Comparison of ENCODE assay signal across 22 mouse cellular contexts in the genomic region with DNA sequence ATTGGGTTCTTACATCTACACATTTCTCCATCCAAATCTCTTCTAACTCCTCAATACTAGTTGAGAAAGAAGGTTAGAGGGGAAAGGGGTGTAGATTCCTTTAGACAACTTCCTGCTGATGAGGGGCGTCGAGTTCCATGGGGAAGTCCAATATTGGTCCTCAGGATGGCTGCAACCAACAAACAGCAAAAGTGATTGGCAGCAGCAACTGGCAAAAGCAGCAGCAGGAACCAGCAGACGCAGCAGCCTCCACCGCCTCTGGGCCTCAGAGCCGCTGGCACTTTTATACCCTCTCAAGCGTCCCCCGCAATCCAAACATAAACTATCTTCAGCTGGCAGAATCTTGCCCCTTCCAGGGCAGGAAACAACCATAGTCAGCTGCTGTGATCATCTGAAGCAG. TPM values are rescaled to one million over a fixed set of nuclear protein-coding genes. Genes with fewer than 3 reads are reported as not detected.
DNase-seq lines count a peak whose midpoint lies in the region; ATAC-seq and TF ChIP-seq lines count a peak whose summit lies in the region.
"Had no signal": no experiment of that assay in that cellular context is flagged by ENCODE, and none has a peak within 500 bp of the region (broad histone marks: within the 10 kb centered on the region; RNA-seq: fewer than 3 reads in every experiment).

No protein-coding gene starts in this region.

- peak; percentile 1 for DNase-seq in heart, adult 11 months
- DNase-seq in heart, adult 2 months: no peak
- peak; percentile 32 for DNase-seq in kidney, postnatal 10 days
- peak; percentile 21 for DNase-seq in lung, postnatal 10 days
- DNase-seq in lung, postnatal 14 days: no peak
- DNase-seq: adrenal gland, adult 2 months; adrenal gland, postnatal 25 days; cerebellum, adult 18-20 months; cerebellum, adult 9-11 months; cerebellum, postnatal 36 days; gastrocnemius, adult 2 months; gastrocnemius, postnatal 25 days; heart, postnatal 10 days; heart, postnatal 4 days had no signal

- no peaks in the 10 kb centered on the region for H3K79me2 ChIP-seq in heart, adult 2 months (replicated peaks; ENCODE audit: control insufficient read depth, insufficient read depth, low read length)
- H3K79me2 ChIP-seq in myocyte (ENCODE audit: control insufficient read depth, insufficient read depth): no peaks in the 10 kb centered on the region

- no peaks in the 10 kb centered on the region for H3K27me3 ChIP-seq in heart, adult 2 months (ENCODE audit: control insufficient read depth, insufficient read depth, low read length)
- H3K27me3 ChIP-seq in kidney, embryonic 14.5 days (ENCODE audit: control insufficient read depth, insufficient read depth, low read length): no peaks in the 10 kb centered on the region
- no peaks in the 10 kb centered on the region for H3K27me3 ChIP-seq in myocyte (ENCODE audit: control insufficient read depth, insufficient read depth, insufficient read length)
- H3K27me3 ChIP-seq: embryonic facial prominence, embryonic 15.5 days; hindbrain, embryonic 12.5 days had no signal

- TF ChIP-seq CTCF in heart, adult 2 months (IDR thresholded peaks at IDR 0.05): no peak

- H3ac ChIP-seq in myocyte (ENCODE audit: control insufficient read depth, insufficient read length): no peak overlapping the region

- ATAC-seq in kidney, embryonic 14.5 days (ENCODE audit: low FRiP score, low TSS enrichment): no peak
- ATAC-seq: forebrain, embryonic 14.5 days had no signal

- H3K9me3 ChIP-seq in kidney, embryonic 14.5 days (ENCODE audit: control insufficient read depth, low read length): no peaks in the 10 kb centered on the region
- H3K9me3 ChIP-seq: embryonic facial prominence, embryonic 15.5 days; forebrain, embryonic 10.5 days; heart, embryonic 10.5 days; hindbrain, embryonic 12.5 days had no signal

- TF ChIP-seq EP300 in heart, adult 2 months (IDR thresholded peaks at IDR 0.05; ENCODE audit: insufficient read depth, low read depth, low read length): no peak

- no peak overlapping the region for H3K4me3 ChIP-seq in heart, adult 2 months
- H3K4me3 ChIP-seq in kidney, embryonic 14.5 days (ENCODE audit: low read length): no peak overlapping the region
- H3K4me3 ChIP-seq in myocyte: no peak overlapping the region
- H3K4me3 ChIP-seq: embryonic facial prominence, embryonic 15.5 days; erythroblast, embryonic 14.5 days; forebrain, embryonic 10.5 days; gastrocnemius, adult 2 months; heart, embryonic 10.5 days; hindbrain, embryonic 12.5 days had no signal

- 83% methylated on average over 7 of the region's 7 CpGs for WGBS in heart, adult 2 months
- WGBS in kidney, embryonic 14.5 days: 49% methylated on average over 7 of the region's 7 CpGs

- H3K9ac ChIP-seq in heart, adult 2 months (ENCODE audit: low read depth, low read length): no peak overlapping the region
- H3K9ac ChIP-seq in kidney, embryonic 14.5 days (ENCODE audit: low read depth, low read length): no peak overlapping the region
- H3K9ac ChIP-seq: embryonic facial prominence, embryonic 15.5 days; hindbrain, embryonic 12.5 days had no signal

- no peak for TF ChIP-seq POLR2A in heart, adult 2 months (IDR thresholded peaks at IDR 0.05; ENCODE audit: insufficient read depth, low read depth, low read length)
- TF ChIP-seq POLR2A in myocyte (IDR thresholded peaks at IDR 0.05; ENCODE audit: insufficient read length, low read depth): no peak

- H3K4me2 ChIP-seq in kidney, embryonic 14.5 days (replicated peaks; ENCODE audit: low read depth, low read length): no peak overlapping the region
- peak overlapping the region; percentile 31 for H3K4me2 ChIP-seq in myocyte (ENCODE audit: low read depth)
- H3K4me2 ChIP-seq: embryonic facial prominence, embryonic 15.5 days; hindbrain, embryonic 12.5 days had no signal

- no peaks in the 10 kb centered on the region for H3K36me3 ChIP-seq in heart, adult 2 months (ENCODE audit: control insufficient read depth, insufficient read depth, low read length)
- no peaks in the 10 kb centered on the region for H3K36me3 ChIP-seq in kidney, embryonic 14.5 days (ENCODE audit: control insufficient read depth, insufficient read depth, low read length)
- H3K36me3 ChIP-seq in myocyte (ENCODE audit: control insufficient read depth, insufficient read depth): no peaks in the 10 kb centered on the region
- H3K36me3 ChIP-seq: embryonic facial prominence, embryonic 15.5 days; forebrain, embryonic 10.5 days; heart, embryonic 10.5 days; hindbrain, embryonic 12.5 days had no signal

- intact Hi-C loops in heart, adult 2 months (cut with DNase I): no loop called here

- no peak overlapping the region for H3K27ac ChIP-seq in heart, adult 2 months
- H3K27ac ChIP-seq in kidney, embryonic 14.5 days (ENCODE audit: low read depth, low read length): no peak overlapping the region
- H3K27ac ChIP-seq: embryonic facial prominence, embryonic 15.5 days; gastrocnemius, adult 2 months; heart, embryonic 10.5 days; hindbrain, embryonic 12.5 days had no signal

- H3K4me1 ChIP-seq in heart, adult 2 months (ENCODE audit: control insufficient read depth, insufficient read depth, low read length): no peaks in the 10 kb centered on the region; the same call in 1 of the 2 replicates
- H3K4me1 ChIP-seq in kidney, embryonic 14.5 days (ENCODE audit: control insufficient read depth, insufficient read depth, low read length): peaks cover 8% of the 10 kb centered on the region; the same call in 1 of the 2 replicates
- H3K4me1 ChIP-seq: heart, embryonic 10.5 days; hindbrain, embryonic 12.5 days had no signal

TF ChIP-seq in myocyte, 11 proteins besides CTCF, POLR2A, EP300 and RAD21:
- TF ChIP-seq TCF3 (IDR thresholded peaks at IDR 0.05; ENCODE audit: insufficient read length, low read depth) (peak; percentile 20), MAX (IDR thresholded peaks at IDR 0.05; ENCODE audit: low read depth) (no peak), POLR2AphosphoS2 (IDR thresholded peaks at IDR 0.05; ENCODE audit: insufficient read length, low read depth) (no peak), MYOG (IDR thresholded peaks at IDR 0.05; ENCODE audit: control insufficient read depth in 1 of 3, insufficient read depth in 1 of 3, insufficient read length in 2 of 3, low read depth in 2 of 3) (peak in 1 of 3 experiments; percentile 50), REST (IDR thresholded peaks at IDR 0.05; ENCODE audit: insufficient read depth, insufficient read length) (no peak), MYOD1 (IDR thresholded peaks at IDR 0.05; ENCODE audit: control insufficient read depth in 1 of 3, insufficient read length in 2 of 3, low read depth in 2 of 3) (peak; percentile 47 to 99 (median 97)), SRF (IDR thresholded peaks at IDR 0.05; ENCODE audit: control insufficient read depth, insufficient read length, low read depth) (no peak), TCF12 (IDR thresholded peaks at IDR 0.05; ENCODE audit: insufficient read depth, poor library complexity, severe bottlenecking) (peak; percentile 56)
TF ChIP-seq in myocyte: peak in this region for 4.

RNA-seq across cellular contexts. Expression of gene Sh3bp4, which starts 58.8 kb away (rescaled TPM):
- total RNA-seq in heart, adult 2 months (2021): 10 to 100 TPM in 1 of 2 experiments, 1 to 10 TPM in 1; 10.0 to 11.1 TPM
- polyA plus RNA-seq in heart, adult 2 months (2012; rRNA removed): 8.6 and 10.2 TPM in 2 replicates
- polyA plus RNA-seq in kidney, embryonic 14.5 days (2014; fragmentation: Nextera tagmentation; extraction: Ambion mirVana): 14.9 and 26.1 TPM in 2 replicates
- 23.2 TPM for polyA plus RNA-seq in myocyte (2012; fragmentation: generic; extraction: Trizol)
- polyA plus RNA-seq: erythroblast, embryonic 14.5 days had no signal

Comparison
In these comparisons a context has a peak if more than half of its experiments do, and no peak if none do; other contexts are left out.
1. DNase-seq: peak in heart, adult 11 months (single experiment), kidney, postnatal 10 days (single experiment) and lung, postnatal 10 days (single experiment); none in heart, adult 2 months (0 of 2) and lung, postnatal 14 days (single experiment).